Mouse (Mus musculus): Measurements from ENCODE around the gene Olfr1342. TPM values are rescaled to one million over a fixed set of nuclear protein-coding genes. Genes with fewer than 3 reads are reported as not detected.

Gene Olfr1342
- not detected for total RNA-seq (2021)
- long read RNA-seq, experiment 1: 0 reads
- long read RNA-seq, experiment 2: 0 reads

- DNase-seq: no peak
These were observed at the start of gene Olfr1342 for GRCm38 (mm10) chr4:118692412-118692973. Gene Olfr1342, minus strand, starts transcription at chr4:118692756.

DNA sequence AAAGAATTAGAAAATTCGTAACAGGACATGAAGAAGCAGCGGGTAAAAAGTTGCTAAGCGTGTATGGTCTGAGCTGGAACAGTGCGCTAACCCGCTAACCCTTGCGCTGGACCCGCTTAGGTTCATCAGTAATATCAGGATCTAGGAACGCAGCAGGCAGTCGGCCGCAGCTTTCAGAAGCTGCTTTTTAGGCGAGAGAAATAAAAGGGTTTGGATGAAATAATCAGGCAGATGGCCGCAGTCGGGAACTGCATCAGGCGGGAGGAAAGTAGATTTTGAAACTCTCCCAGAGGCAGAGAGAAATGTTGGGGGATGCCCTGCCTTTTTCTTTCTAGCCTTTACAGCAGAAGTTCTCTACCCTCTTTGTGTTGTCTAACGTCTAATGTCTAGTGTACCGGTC lies 49.3 kb upstream of the Olfr1342 start:
- DNase-seq: no peak

DNA sequence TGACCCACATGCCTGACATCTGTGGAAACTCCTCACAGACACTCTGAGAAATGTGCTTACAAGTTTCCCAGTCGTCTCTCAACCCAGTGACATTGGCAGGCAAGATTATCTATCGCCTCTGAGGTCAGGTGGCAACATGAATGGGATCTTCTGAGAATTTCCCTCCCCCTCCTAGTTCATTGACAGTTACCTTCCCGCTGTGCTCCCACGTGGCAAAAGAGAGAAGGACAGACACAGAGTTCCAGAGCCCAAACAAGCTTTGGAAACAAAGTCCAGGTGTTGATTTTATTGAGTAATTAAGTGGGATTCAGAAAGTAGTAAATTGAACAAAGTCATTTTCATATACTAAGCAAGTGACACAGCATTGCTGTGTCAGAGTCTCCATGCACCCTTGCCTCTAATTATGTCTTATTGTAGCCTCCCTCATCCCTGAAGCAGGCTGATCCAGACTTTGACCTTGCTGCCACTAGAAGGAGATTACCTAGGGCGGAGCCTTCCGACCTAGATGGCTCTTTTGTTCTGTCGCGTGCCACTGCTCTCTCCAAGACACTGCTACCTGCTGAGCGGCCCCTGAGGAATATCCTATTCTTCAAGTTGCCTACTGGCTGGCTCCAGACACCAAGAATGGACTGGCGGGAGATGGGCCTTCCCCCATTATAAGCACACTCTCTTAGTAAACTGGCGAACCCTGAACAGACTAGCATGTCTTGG lies 48.6 kb upstream of the Olfr1342 start:
- DNase-seq: no peak

- no peak for DNase-seq
These were observed 47.0 kb upstream of the Olfr1342 start for GRCm38 (mm10) chr4:118739574-118739973.

GRCm38 (mm10) chr4:118731875-118732274 lies 39.3 kb upstream of the Olfr1342 start, which contains the start of gene Olfr1339:
Gene Olfr1339, plus strand, starts transcription at chr4:118732175.
- no peak for DNase-seq

DNA sequence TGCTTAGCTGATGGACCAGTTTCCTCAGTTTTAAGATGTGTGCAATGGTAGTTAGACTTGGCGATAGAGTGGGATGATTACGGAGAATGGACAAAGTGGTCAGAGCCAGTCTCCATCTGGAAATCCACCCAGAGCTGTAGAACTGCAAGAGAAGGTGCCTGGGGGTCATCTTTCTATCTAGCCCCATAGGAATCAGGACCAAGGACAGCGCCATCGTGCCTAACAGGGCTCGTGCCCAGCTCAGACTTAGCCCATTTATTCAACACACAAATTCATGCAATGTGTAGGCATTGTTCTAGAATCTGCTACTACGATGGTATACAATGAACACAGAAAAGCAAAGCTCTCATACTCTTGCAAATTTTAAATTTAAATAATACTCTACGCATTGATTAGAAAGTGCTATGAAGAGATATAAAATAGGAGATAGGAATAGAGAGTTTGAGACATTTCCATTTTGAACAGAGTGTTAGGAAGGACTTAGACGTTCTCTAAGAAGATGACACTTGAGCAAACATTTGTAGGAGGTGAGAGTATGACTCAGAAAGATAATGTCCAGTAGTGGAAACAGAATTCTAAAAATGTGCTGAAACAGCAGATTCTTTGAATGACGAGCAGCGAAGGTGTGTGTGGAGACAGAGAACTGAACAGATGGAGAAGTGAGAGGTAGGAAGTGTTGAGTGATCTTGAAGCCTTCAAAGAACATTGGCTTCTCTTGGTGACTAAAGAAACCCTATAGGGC lies 29.4 kb upstream of the Olfr1342 start:
- peak in 1 of 2 experiments; percentile 15 for DNase-seq

- DNase-seq: no peak
These were observed 27.3 kb upstream of the Olfr1342 start, which contains the start of gene Olfr1340 for GRCm38 (mm10) chr4:118719838-118720237. Gene Olfr1340, plus strand, starts transcription at chr4:118720138.

- no peak for DNase-seq
These were observed 19.1 kb upstream of the Olfr1342 start for GRCm38 (mm10) chr4:118711656-118712055.

DNA sequence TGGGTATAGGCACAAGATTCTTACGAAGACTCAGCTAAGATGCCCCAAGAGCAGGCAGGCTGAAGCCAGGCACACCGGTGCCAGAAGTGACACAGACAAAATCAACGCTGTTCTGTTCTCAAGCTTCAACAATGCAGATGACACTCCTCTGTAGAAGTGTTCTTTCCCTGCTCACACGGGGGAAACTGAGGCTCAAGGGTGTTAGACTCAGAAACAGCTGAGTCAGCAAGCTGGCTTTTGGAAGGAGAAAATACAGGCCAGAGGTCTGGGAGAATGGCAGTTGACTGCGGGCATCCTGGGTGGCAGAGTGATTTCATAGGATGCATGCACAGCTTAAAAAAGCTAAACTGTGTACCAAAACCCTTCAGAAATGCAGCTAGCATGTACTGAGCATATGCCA lies 15.5 kb upstream of the Olfr1342 start:
- no peak for DNase-seq

DNA sequence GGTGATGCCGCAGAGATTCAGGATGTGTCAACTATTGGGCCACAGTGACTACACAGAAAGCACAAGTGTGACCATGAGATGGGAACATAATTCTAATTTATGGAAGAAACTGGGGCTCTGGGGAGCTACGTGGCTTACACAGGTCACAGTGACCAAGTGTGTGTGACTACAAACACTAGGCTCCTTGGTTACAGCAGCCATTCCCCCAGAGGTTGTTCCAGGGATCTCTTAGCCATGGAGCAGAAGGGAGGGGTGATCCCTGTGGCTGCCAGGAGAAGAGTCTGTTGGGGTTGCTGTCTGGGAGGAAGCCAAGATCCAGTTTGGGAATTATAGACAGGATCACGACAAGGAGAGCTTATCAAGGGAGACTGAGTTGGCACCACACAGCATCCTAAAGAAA lies 10.7 kb upstream of the Olfr1342 start, which contains the start of gene Olfr1341:
Olfr1341 (plus strand) TSS at position 301 of the 400 bp plus-strand sequence.
- DNase-seq: no peak

GRCm38 (mm10) chr4:118693812-118694211 lies 1.3 kb upstream of the Olfr1342 start:
- DNase-seq: no peak

- DNase-seq: no peak
These were observed 5.5 kb downstream of the Olfr1342 start for GRCm38 (mm10) chr4:118687086-118687485.

- DNase-seq: no peak
These were observed 33.9 kb downstream of the Olfr1342 start, which contains the start of gene Olfr62 for GRCm38 (mm10) chr4:118658652-118659051. Gene Olfr62, plus strand, starts transcription at chr4:118658952.

- DNase-seq: peak; percentile 9 to 70
These were observed 47.3 kb downstream of the Olfr1342 start for GRCm38 (mm10) chr4:118645234-118645633.

- DNase-seq: peak; percentile 13 to 22
These were observed 50.0 kb downstream of the Olfr1342 start for GRCm38 (mm10) chr4:118642346-118643190.

Other genes starting within 250 kb of the Olfr1342 start
- gene Mpl, start 235.2 kb downstream of the Olfr1342 start, total RNA-seq (2021): under 1 TPM; 0.15 to 0.22 TPM
- gene Tie1, start 202.7 kb downstream of the Olfr1342 start, total RNA-seq (2021): 10 to 100 TPM; 47.5 to 56.8 TPM
- gene 2610528J11Rik, start 165.8 kb downstream of the Olfr1342 start, total RNA-seq (2021): not detected
- not detected for gene Tmem125, start 148.7 kb downstream of the Olfr1342 start, total RNA-seq (2021)
- under 1 TPM in 1 of 2 experiments, not detected in 1; 0.15 TPM for gene Cfap57, start 72.0 kb downstream of the Olfr1342 start, total RNA-seq (2021)
- gene Ebna1bp2, start 72.0 kb downstream of the Olfr1342 start, total RNA-seq (2021): 10 to 100 TPM; 37.0 to 39.2 TPM
- not detected for gene Olfr62, start 33.8 kb downstream of the Olfr1342 start, total RNA-seq (2021)
- gene Olfr1341, start 10.8 kb upstream of the Olfr1342 start, total RNA-seq (2021): not detected
- not detected for gene Olfr1340, start 27.4 kb upstream of the Olfr1342 start, total RNA-seq (2021)
- not detected for gene Olfr1339, start 39.4 kb upstream of the Olfr1342 start, total RNA-seq (2021)
- not detected for gene Olfr1338, start 66.0 kb upstream of the Olfr1342 start, total RNA-seq (2021)
- not detected for gene Olfr1337, start 89.8 kb upstream of the Olfr1342 start, total RNA-seq (2021)
- gene Olfr1335, start 117.2 kb upstream of the Olfr1342 start, total RNA-seq (2021): not detected
- not detected for gene Olfr1333, start 143.5 kb upstream of the Olfr1342 start, total RNA-seq (2021)
- gene Olfr1331, start 171.9 kb upstream of the Olfr1342 start, total RNA-seq (2021): not detected
- not detected for gene Olfr1330, start 195.8 kb upstream of the Olfr1342 start, total RNA-seq (2021)
- gene Olfr1329, start 224.7 kb upstream of the Olfr1342 start, total RNA-seq (2021): not detected
- gene Olfr1328, start 245.9 kb upstream of the Olfr1342 start, total RNA-seq (2021): not detected